Comparison of ENCODE assay signal across 10 mouse cellular contexts in the genomic region with DNA sequence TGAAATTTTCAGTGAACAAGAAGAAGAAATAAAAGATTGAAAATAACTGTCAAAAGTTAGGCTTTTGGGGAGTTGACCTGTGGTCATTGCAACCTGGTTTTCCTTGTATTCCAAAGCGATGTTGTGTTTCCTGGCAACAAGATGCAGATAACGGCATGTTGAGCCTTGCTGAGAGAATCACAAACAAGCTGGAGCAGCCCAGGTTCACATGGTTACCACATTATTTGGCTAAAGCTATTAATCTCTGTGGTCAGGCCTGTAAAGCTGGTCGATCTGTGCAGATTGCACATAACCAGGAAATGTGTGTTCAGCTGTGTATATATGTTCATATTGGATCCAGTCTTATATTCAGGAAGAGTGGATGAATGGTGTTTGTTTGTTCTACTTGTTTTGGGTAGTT. TPM values are rescaled to one million over a fixed set of nuclear protein-coding genes. Genes with fewer than 3 reads are reported as not detected.
DNase-seq lines count a peak whose midpoint lies in the region; ATAC-seq lines count a peak whose summit lies in the region.
"Had no signal": no experiment of that assay in that cellular context is flagged by ENCODE, and none has a peak within 500 bp of the region (broad histone marks: within the 10 kb centered on the region; RNA-seq: fewer than 3 reads in every experiment).

No protein-coding gene starts in this region.

- peak; percentile 22; the same call in 1 of the 2 replicates for ATAC-seq in granulocyte monocyte progenitor cell, adult 5-6 weeks (replicated peaks; ENCODE audit: poor library complexity, severe bottlenecking)

- DNase-seq in heart, adult 9 months (ENCODE audit: low spot score in 2 of 2) = peak; percentile 23 to 25
- DNase-seq in heart, adult 8-10 months (ENCODE audit: low spot score) = no peak
- DNase-seq in retina, postnatal 1 day = peak; percentile 30
- DNase-seq in retina, embryonic 14.5 days (ENCODE audit: low spot score) = no peak
- peak; percentile 73 to 78 for DNase-seq in urinary bladder, postnatal 36 days (ENCODE audit: low spot score in 2 of 2)
- DNase-seq in ovary, adult 18-20 months (ENCODE audit: low spot score) = no peak
- no peak for DNase-seq in ovary, postnatal 10 days (ENCODE audit: low spot score)
- DNase-seq: adrenal gland, adult 2 months; cerebellum, adult 2 months had no signal

RNA-seq across cellular contexts. Expression of a gene that starts 5.4 kb away (rescaled TPM):
- total RNA-seq in heart, adult 8-10 months (2022) = 10 to 100 TPM in 1 of 4 experiments, 1 to 10 TPM in 3; 8.0 to 11.8 (median 9.0) TPM
- total RNA-seq in granulocyte monocyte progenitor cell, adult 5-6 weeks (2014; fragmentation: Nextera tagmentation) = 10.0 and 16.2 TPM in 2 replicates
- 30.0 and 32.4 TPM in 2 replicates for total RNA-seq in granulocyte monocyte progenitor cell, adult 5-6 weeks (2017)

Comparison
In these comparisons a context has a peak if more than half of its experiments do, and no peak if none do; other contexts are left out.
1. DNase-seq: peak in heart, adult 9 months (2 of 2), retina, postnatal 1 day (single experiment) and urinary bladder, postnatal 36 days (2 of 2); none in heart, adult 8-10 months (single experiment), retina, embryonic 14.5 days (single experiment), ovary, adult 18-20 months (single experiment) and ovary, postnatal 10 days (single experiment).